Mouse (Mus musculus): ENCODE measurements around the gene Elmo1. TPM values are rescaled to one million over a fixed set of nuclear protein-coding genes. Genes with fewer than 3 reads are reported as not detected.

The Elmo1 gene
- polyA plus RNA-seq, 1 experiment from 2014 or later = 38.3 TPM

DNA sequence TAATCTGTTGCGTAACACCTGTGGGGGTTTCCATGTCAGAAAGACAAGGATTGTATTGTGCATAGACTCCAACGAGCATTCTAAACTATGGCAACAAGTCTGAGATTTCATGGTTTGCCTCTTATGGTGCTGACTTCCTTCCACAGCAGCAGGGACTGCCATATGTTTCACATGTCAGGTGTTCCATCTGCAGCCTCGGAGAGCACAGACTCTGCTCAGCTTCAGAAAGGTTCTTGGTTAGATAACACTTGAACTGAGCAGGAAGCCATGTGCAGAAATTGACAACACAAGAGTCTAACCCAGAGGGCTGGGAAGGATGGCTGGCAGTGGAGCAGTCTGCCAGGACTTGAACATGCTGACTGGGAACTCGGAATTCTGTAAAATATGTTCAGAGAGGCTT is 500.6 kb downstream of the Elmo1 start:
- Histone ChIP-seq H3K4me2 (ENCODE audit: low read length) (no peak overlapping the region), H3K4me1 (ENCODE audit: control insufficient read depth, insufficient read depth, low read length) (no peaks in the 10 kb centered on the region), H3K36me3 (ENCODE audit: control insufficient read depth, insufficient read depth, low read length) (peaks cover 13% of the 10 kb centered on the region; the same call in 1 of the 2 replicates), H3K27ac (replicated peaks; ENCODE audit: low read depth, low read length) (no peak overlapping the region), H3K27me3 (ENCODE audit: control insufficient read depth, insufficient read depth, low read length) (no peaks in the 10 kb centered on the region), H3K9ac (replicated peaks; ENCODE audit: low read length) (no peak overlapping the region), H3K9me3 (ENCODE audit: control insufficient read depth, low read length) (no peaks in the 10 kb centered on the region), H3K4me3 (replicated peaks; ENCODE audit: low read depth, low read length) (no peak overlapping the region)
- DNase-seq (no peak), ATAC-seq (ENCODE audit: low FRiP score, low TSS enrichment) (no peak)
- WGBS = 83% methylated on average over 4 of the region's 4 CpGs

DNA sequence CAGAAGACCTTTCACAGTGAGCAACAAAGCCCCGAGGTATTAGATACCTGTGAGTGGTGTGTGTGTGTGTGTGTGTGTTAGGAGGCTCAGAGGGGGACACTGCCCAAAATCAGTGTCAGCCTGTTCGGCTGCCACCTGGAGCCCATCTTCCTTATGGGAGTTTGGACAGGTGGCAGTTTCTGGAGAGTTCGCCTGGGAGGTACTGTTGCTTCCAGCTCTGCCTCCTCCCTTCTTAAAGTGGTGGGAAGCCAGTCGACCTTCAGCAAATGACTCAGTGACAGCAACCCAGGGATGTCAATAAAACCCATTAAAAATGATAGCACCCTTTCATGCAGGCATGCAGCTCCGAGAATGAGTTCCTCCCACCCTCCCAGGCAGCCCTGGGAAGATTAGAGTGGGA is 506.9 kb downstream of the Elmo1 start:
- H3K9ac ChIP-seq (replicated peaks; ENCODE audit: low read length) = no peak overlapping the region
- H3K27ac ChIP-seq (replicated peaks; ENCODE audit: low read depth, low read length) = no peak overlapping the region
- no peak overlapping the region for H3K4me2 ChIP-seq (ENCODE audit: low read length)
- WGBS = 71% methylated on average over 5 of the region's 5 CpGs
- H3K27me3 ChIP-seq (ENCODE audit: control insufficient read depth, insufficient read depth, low read length) = no peaks in the 10 kb centered on the region
- H3K4me3 ChIP-seq (replicated peaks; ENCODE audit: low read depth, low read length) = no peak overlapping the region
- ATAC-seq (ENCODE audit: low FRiP score, low TSS enrichment) (no peak), DNase-seq (no peak)
- no peaks in the 10 kb centered on the region for H3K4me1 ChIP-seq (ENCODE audit: control insufficient read depth, insufficient read depth, low read length)
- 0 out of 2 replicates have a peak, but pooled peaks cover 3% of the 10 kb centered on the region for H3K36me3 ChIP-seq (ENCODE audit: control insufficient read depth, insufficient read depth, low read length)
- H3K9me3 ChIP-seq (ENCODE audit: control insufficient read depth, low read length) = no peaks in the 10 kb centered on the region

GRCm38 (mm10) chr13:20598618-20599017 is 508.2 kb downstream of the Elmo1 start:
- ATAC-seq (ENCODE audit: low FRiP score, low TSS enrichment) (no peak), DNase-seq (no peak)
- no peak overlapping the region for H3K4me2 ChIP-seq (ENCODE audit: low read length)
- no peak overlapping the region for H3K9ac ChIP-seq (replicated peaks; ENCODE audit: low read length)
- H3K27ac ChIP-seq (replicated peaks; ENCODE audit: low read depth, low read length) = no peak overlapping the region
- H3K36me3 ChIP-seq (ENCODE audit: control insufficient read depth, insufficient read depth, low read length) = 0 out of 2 replicates have a peak, but pooled peaks cover 3% of the 10 kb centered on the region
- 90% methylated on average over 3 of the region's 3 CpGs for WGBS
- H3K9me3 ChIP-seq (ENCODE audit: control insufficient read depth, low read length) = no peaks in the 10 kb centered on the region
- H3K4me1 ChIP-seq (ENCODE audit: control insufficient read depth, insufficient read depth, low read length) = no peaks in the 10 kb centered on the region
- no peak overlapping the region for H3K4me3 ChIP-seq (replicated peaks; ENCODE audit: low read depth, low read length)
- H3K27me3 ChIP-seq (ENCODE audit: control insufficient read depth, insufficient read depth, low read length) = no peaks in the 10 kb centered on the region

DNA sequence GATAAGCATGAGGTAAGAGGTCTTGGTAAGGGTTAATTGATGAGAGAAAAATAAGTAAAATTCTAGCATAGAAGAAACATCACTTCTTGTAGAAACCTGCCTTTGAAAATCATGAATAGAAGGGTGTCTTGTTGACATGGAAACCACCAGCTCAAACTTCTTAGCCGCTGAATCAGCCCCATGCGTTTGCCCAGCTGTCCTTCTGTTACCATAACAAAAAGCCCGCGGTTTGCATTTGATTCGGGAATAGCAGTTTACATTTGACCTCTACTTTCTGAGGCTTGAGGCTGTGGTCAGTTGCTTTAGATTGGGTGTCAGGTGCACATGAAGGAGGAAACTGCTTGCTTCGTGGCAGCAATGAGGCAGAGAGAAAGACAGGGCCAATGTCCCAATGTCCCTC is 509.9 kb downstream of the Elmo1 start:
- Histone ChIP-seq H3K9me3 (ENCODE audit: control insufficient read depth, low read length) (no peaks in the 10 kb centered on the region), H3K4me1 (ENCODE audit: control insufficient read depth, insufficient read depth, low read length) (no peaks in the 10 kb centered on the region), H3K4me3 (replicated peaks; ENCODE audit: low read depth, low read length) (no peak overlapping the region), H3K27me3 (ENCODE audit: control insufficient read depth, insufficient read depth, low read length) (no peaks in the 10 kb centered on the region), H3K36me3 (ENCODE audit: control insufficient read depth, insufficient read depth, low read length) (0 out of 2 replicates have a peak, but pooled peaks cover 8% of the 10 kb centered on the region), H3K9ac (replicated peaks; ENCODE audit: low read length) (no peak overlapping the region), H3K27ac (replicated peaks; ENCODE audit: low read depth, low read length) (no peak overlapping the region), H3K4me2 (ENCODE audit: low read length) (no peak overlapping the region)
- 16% methylated on average over 6 of the region's 6 CpGs for WGBS
- DNase-seq = no peak
- no peak for ATAC-seq (ENCODE audit: low FRiP score, low TSS enrichment)

DNA sequence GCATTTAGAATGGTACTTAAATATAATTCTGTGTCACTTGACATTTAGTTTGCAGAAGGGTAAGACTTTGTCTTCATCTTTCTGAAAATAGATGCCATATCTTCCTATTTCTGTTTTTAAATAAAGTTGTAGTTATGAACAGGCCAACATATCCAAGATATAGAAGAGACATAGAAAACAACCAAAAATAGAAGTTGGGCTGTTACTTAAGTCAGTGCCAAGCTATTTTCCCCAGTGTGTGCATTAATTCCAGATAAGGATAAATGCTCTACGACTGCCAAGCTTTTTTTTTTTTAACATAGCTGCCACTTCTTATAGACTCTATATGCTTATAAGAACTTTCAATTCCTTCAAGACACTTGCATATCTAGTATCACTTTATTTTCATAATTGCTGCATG is 511.0 kb downstream of the Elmo1 start:
- WGBS = 65% methylated on average over 1 of the region's 1 CpGs
- Histone ChIP-seq H3K4me2 (ENCODE audit: low read length) (no peak overlapping the region), H3K9ac (replicated peaks; ENCODE audit: low read length) (no peak overlapping the region), H3K9me3 (ENCODE audit: control insufficient read depth, low read length) (no peaks in the 10 kb centered on the region), H3K4me3 (replicated peaks; ENCODE audit: low read depth, low read length) (no peak overlapping the region), H3K4me1 (ENCODE audit: control insufficient read depth, insufficient read depth, low read length) (no peaks in the 10 kb centered on the region), H3K36me3 (ENCODE audit: control insufficient read depth, insufficient read depth, low read length) (0 out of 2 replicates have a peak, but pooled peaks cover 14% of the 10 kb centered on the region), H3K27ac (replicated peaks; ENCODE audit: low read depth, low read length) (no peak overlapping the region), H3K27me3 (ENCODE audit: control insufficient read depth, insufficient read depth, low read length) (no peaks in the 10 kb centered on the region)
- ATAC-seq (ENCODE audit: low FRiP score, low TSS enrichment) (no peak), DNase-seq (no peak)

- H3K4me2 ChIP-seq (ENCODE audit: low read length) = no peak overlapping the region
- no peak overlapping the region for H3K9ac ChIP-seq (replicated peaks; ENCODE audit: low read length)
- H3K27ac ChIP-seq (replicated peaks; ENCODE audit: low read depth, low read length) = no peak overlapping the region
- no peak for DNase-seq
- ATAC-seq (ENCODE audit: low FRiP score, low TSS enrichment) = no peak
- 61% methylated on average over 3 of the region's 3 CpGs for WGBS
- 0 out of 2 replicates have a peak, but pooled peaks cover 12% of the 10 kb centered on the region for H3K36me3 ChIP-seq (ENCODE audit: control insufficient read depth, insufficient read depth, low read length)
- no peak overlapping the region for H3K4me3 ChIP-seq (replicated peaks; ENCODE audit: low read depth, low read length)
- no peaks in the 10 kb centered on the region for H3K9me3 ChIP-seq (ENCODE audit: control insufficient read depth, low read length)
- no peaks in the 10 kb centered on the region for H3K27me3 ChIP-seq (ENCODE audit: control insufficient read depth, insufficient read depth, low read length)
- peaks cover 9% of the 10 kb centered on the region for H3K4me1 ChIP-seq (ENCODE audit: control insufficient read depth, insufficient read depth, low read length)
These were observed 516.5 kb downstream of the Elmo1 start for GRCm38 (mm10) chr13:20606891-20607290.

DNA sequence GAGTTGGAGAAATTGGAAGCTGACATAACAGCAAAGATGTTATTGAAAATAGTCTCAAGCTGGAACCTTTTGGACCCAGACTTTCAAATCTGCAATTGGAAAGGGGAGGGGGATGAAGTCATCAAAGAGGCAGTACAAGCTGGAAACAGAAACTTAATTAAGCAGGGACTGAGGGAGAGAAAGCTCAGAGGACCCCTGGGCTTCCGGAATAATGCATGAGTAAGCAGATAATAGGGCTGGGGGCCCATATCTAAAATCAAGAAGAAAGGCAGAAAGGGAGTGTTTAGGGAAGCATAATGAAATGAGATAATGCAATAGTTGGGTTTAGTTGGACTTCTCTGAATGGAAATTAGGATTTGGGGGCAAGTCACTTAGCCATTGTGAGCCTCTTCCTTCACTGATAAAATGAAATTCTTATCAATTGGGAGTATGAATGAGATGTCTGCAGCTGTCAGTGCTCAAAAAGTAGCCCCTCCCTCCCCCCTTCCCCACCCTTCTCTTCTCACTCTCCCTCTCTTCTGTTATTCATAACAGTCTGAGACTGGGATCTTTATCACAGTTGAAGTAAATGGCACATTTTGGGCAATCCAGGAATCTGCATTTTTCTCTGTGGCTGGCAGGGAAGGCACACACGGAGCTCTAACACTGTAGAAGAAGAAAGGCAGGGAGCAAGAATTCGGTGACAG is 518.8 kb downstream of the Elmo1 start:
- ATAC-seq (ENCODE audit: low FRiP score, low TSS enrichment) (peak; percentile 72), DNase-seq (peak; percentile 68)
- Histone ChIP-seq H3K36me3 (ENCODE audit: control insufficient read depth, insufficient read depth, low read length) (0 out of 2 replicates have a peak, but pooled peaks cover 11% of the 10 kb centered on the region), H3K4me3 (replicated peaks; ENCODE audit: low read depth, low read length) (no peak overlapping the region), H3K4me1 (ENCODE audit: control insufficient read depth, insufficient read depth, low read length) (peaks cover 9% of the 10 kb centered on the region), H3K4me2 (ENCODE audit: low read length) (peak overlapping the region; percentile 6; the same call in 1 of the 2 replicates), H3K27ac (replicated peaks; ENCODE audit: low read depth, low read length) (0 out of 2 replicates have a peak overlapping the region, but pooled peaks have one; percentile 37), H3K9ac (replicated peaks; ENCODE audit: low read length) (no peak overlapping the region), H3K9me3 (ENCODE audit: control insufficient read depth, low read length) (no peaks in the 10 kb centered on the region), H3K27me3 (ENCODE audit: control insufficient read depth, insufficient read depth, low read length) (no peaks in the 10 kb centered on the region)
- WGBS = 2% methylated on average over 3 of the region's 3 CpGs

DNA sequence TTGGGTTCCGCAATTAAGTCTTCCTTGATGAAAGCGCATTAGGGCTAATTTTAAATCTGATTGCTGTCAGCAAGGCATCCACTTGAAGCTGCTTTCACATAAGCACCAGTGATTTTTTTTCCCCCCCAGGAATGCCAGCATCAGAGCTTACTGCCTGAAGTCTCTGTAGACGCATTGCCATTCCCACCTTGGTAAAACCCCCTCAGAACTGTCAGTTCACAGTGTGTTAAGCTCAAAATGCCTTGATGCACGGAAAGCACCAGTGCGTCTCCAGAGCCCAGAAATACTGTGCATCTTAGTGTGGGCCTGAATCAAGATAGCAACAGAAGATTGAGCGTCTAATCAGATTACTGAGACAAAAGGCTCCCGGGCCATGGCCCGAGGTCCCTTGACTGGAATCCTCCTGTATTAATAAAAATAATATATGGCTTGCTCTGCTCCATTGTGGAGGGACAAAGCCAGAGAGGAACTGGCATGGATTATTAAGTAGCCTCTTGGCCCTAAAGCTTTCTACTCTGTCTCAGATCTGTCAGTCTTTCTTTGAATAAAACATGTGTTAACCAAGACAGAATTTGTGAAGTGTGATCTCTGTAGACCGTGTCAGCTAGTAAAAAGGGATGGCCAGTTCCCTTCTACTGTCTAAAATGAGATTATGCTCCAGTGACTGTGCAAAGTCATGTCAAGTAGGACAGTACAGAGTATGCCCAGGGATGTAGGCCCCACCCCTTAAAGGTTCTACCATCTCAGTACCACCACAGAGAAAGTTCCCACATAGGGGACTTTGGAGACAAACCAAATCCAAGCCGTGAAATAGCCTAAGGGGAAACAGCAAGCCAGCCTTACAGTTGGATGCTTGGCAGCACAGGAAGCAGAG is 525.4 kb downstream of the Elmo1 start:
- Histone ChIP-seq H3K9me3 (ENCODE audit: control insufficient read depth, low read length) (no peaks in the 10 kb centered on the region), H3K27ac (replicated peaks; ENCODE audit: low read depth, low read length) (peak overlapping the region; percentile 54), H3K9ac (replicated peaks; ENCODE audit: low read length) (no peak overlapping the region), H3K4me2 (ENCODE audit: low read length) (no peak overlapping the region), H3K36me3 (ENCODE audit: control insufficient read depth, insufficient read depth, low read length) (no peaks in the 10 kb centered on the region), H3K4me3 (replicated peaks; ENCODE audit: low read depth, low read length) (no peak overlapping the region), H3K4me1 (ENCODE audit: control insufficient read depth, insufficient read depth, low read length) (peaks cover 14% of the 10 kb centered on the region), H3K27me3 (ENCODE audit: control insufficient read depth, insufficient read depth, low read length) (no peaks in the 10 kb centered on the region)
- ATAC-seq (ENCODE audit: low FRiP score, low TSS enrichment) = peak; percentile 77; the same call in 1 of the 2 replicates
- WGBS = 22% methylated on average over 10 of the region's 10 CpGs
- peak; percentile 68 for DNase-seq
